Mouse (Mus musculus) myocyte (in vitro differentiated cells): Measurements from ENCODE around the gene Fam189a2. TPM values are rescaled to one million over a fixed set of nuclear protein-coding genes. Genes with fewer than 3 reads are reported as not detected.

Source experiments
- H3K27me3 ChIP-seq: one replicate; pipeline ENCODE4 v1.6.1; 2011; ENCODE audit not compliant: control insufficient read depth, insufficient read depth, insufficient read length
- H3K36me3 ChIP-seq: one replicate; pipeline ENCODE4 v1.6.1; 2011; ENCODE audit not compliant: control insufficient read depth, insufficient read depth
- H3K4me2 ChIP-seq: one replicate; pipeline ENCODE4 v1.6.1; 2011; ENCODE audit warnings: low read depth, control low read depth
- H3K4me3 ChIP-seq: one replicate; pipeline ENCODE4 v1.5.1; 2011; ENCODE audit warnings: mild to moderate bottlenecking, control low read depth, moderate library complexity
- H3K79me2 ChIP-seq: one replicate; pipeline ENCODE4 v1.6.1; 2011; ENCODE audit not compliant: control insufficient read depth, insufficient read depth
- H3ac ChIP-seq: one replicate; pipeline ENCODE4 v1.6.1; 2011; ENCODE audit not compliant: control insufficient read depth, insufficient read length
- CEBPB ChIP-seq: IDR thresholded peaks from 2 replicates; pipeline ENCODE4 v1.6.1; 2011; ENCODE audit warnings: mild to moderate bottlenecking, moderate library complexity; ENCODE audit not compliant: poor library complexity, insufficient read depth, severe bottlenecking
- E2F4 ChIP-seq: IDR thresholded peaks from one replicate; pipeline ENCODE4 v1.6.1; 2011; ENCODE audit warnings: mild to moderate bottlenecking, control low read depth, moderate library complexity; ENCODE audit not compliant: insufficient read depth
- MAX ChIP-seq: IDR thresholded peaks from one replicate; pipeline ENCODE4 v1.6.1; 2011; ENCODE audit warnings: low read depth, mild to moderate bottlenecking, control low read depth
- MYOD1 ChIP-seq, 3 experiments: IDR thresholded peaks; one replicate each; pipeline ENCODE4 v1.6.1; 2011; ENCODE audit warnings: control low read depth in 2 of 3, low read depth in 2 of 3, mild to moderate bottlenecking in 2 of 3, moderate library complexity in 1 of 3; ENCODE audit not compliant: insufficient read length in 2 of 3, control insufficient read depth in 1 of 3
- MYOG ChIP-seq, 3 experiments: IDR thresholded peaks; one replicate each; pipeline ENCODE4 v1.6.1; 2011; ENCODE audit warnings: control low read depth in 2 of 3, low read depth in 2 of 3, mild to moderate bottlenecking in 2 of 3; ENCODE audit not compliant: insufficient read length in 2 of 3, control insufficient read depth in 1 of 3, insufficient read depth in 1 of 3
- POLR2A ChIP-seq: IDR thresholded peaks from one replicate; pipeline ENCODE4 v1.6.1; 2011; ENCODE audit warnings: low read depth, mild to moderate bottlenecking, control low read depth, moderate library complexity; ENCODE audit not compliant: insufficient read length
- POLR2AphosphoS2 ChIP-seq: IDR thresholded peaks from one replicate; pipeline ENCODE4 v1.6.1; 2011; ENCODE audit warnings: low read depth, control low read depth; ENCODE audit not compliant: insufficient read length
- REST ChIP-seq: IDR thresholded peaks from one replicate; pipeline ENCODE4 v1.6.1; 2011; ENCODE audit warnings: mild to moderate bottlenecking, control low read depth, moderate library complexity; ENCODE audit not compliant: insufficient read depth, insufficient read length
- SRF ChIP-seq: IDR thresholded peaks from one replicate; pipeline ENCODE4 v1.6.1; 2011; ENCODE audit warnings: low read depth; ENCODE audit not compliant: control insufficient read depth, insufficient read length
- TCF12 ChIP-seq: IDR thresholded peaks from one replicate; pipeline ENCODE4 v1.6.1; 2011; ENCODE audit warnings: mild to moderate bottlenecking, control low read depth; ENCODE audit not compliant: poor library complexity, insufficient read depth, severe bottlenecking
- TCF3 ChIP-seq: IDR thresholded peaks from one replicate; pipeline ENCODE4 v1.6.1; 2011; ENCODE audit warnings: low read depth, control low read depth; ENCODE audit not compliant: insufficient read length
- USF1 ChIP-seq: IDR thresholded peaks from one replicate; pipeline ENCODE4 v1.6.1; 2011; ENCODE audit warnings: low read depth, mild to moderate bottlenecking, control low read depth, moderate library complexity
- polyA plus RNA-seq: library from polyadenylated mRNA; unstranded; fragments of >200 nt; fragmentation: generic; extraction: Trizol; gene quantifications from one replicate; pipeline ENCODE4 v1.2.1, GENCODE M21; 2012; ENCODE audit warnings: missing spikeins

Fam189a2 gene
- polyA plus RNA-seq, 1 experiment, result 1.9 TPM

GRCm38 (mm10) chr19:24017427-24017826, 13.4 kb downstream of the Fam189a2 start:
- no peaks in the 10 kb centered on the region for H3K79me2 ChIP-seq
- H3K4me3 ChIP-seq, result no peak overlapping the region
- H3K36me3 ChIP-seq, result no peaks in the 10 kb centered on the region
- H3K4me2 ChIP-seq, result peak overlapping the region; percentile 8
- H3K27me3 ChIP-seq, result no peaks in the 10 kb centered on the region
- no peak for TF ChIP-seq REST
- TF ChIP-seq SRF, result no peak
- TF ChIP-seq TCF3, result no peak
- no peak for TF ChIP-seq CEBPB
- no peak for TF ChIP-seq POLR2AphosphoS2
- TF ChIP-seq USF1, result no peak
- TF ChIP-seq MYOG (IDR thresholded peaks at IDR 0.05; ENCODE audit: control insufficient read depth in 1 of 3, insufficient read depth in 1 of 3, insufficient read length in 2 of 3, low read depth in 2 of 3), result no peak
- no peak for TF ChIP-seq E2F4
- TF ChIP-seq TCF12, result no peak
- TF ChIP-seq MAX, result no peak
- no peak for TF ChIP-seq MYOD1 (IDR thresholded peaks at IDR 0.05; ENCODE audit: control insufficient read depth in 1 of 3, insufficient read length in 2 of 3, low read depth in 2 of 3)
- TF ChIP-seq POLR2A, result no peak
- H3ac ChIP-seq, result no peak overlapping the region

- no peaks in the 10 kb centered on the region for H3K27me3 ChIP-seq
- no peaks in the 10 kb centered on the region for H3K36me3 ChIP-seq
- peak overlapping the region; percentile 8 for H3K4me2 ChIP-seq
- no peak overlapping the region for H3K4me3 ChIP-seq
- peak in 2 of 3 experiments; percentile 31 to 54 for TF ChIP-seq MYOD1 (IDR thresholded peaks at IDR 0.05; ENCODE audit: control insufficient read depth in 1 of 3, insufficient read length in 2 of 3, low read depth in 2 of 3)
- TF ChIP-seq MYOG (IDR thresholded peaks at IDR 0.05; ENCODE audit: control insufficient read depth in 1 of 3, insufficient read depth in 1 of 3, insufficient read length in 2 of 3, low read depth in 2 of 3), result peak in 2 of 3 experiments; percentile 27 to 48
- TF ChIP-seq USF1, result no peak
- H3K79me2 ChIP-seq, result no peaks in the 10 kb centered on the region
- H3ac ChIP-seq, result no peak overlapping the region
These were observed 14.0 kb downstream of the Fam189a2 start for GRCm38 (mm10) chr19:24016706-24017386.

- no peak overlapping the region for H3ac ChIP-seq
- H3K4me3 ChIP-seq, result no peak overlapping the region
- H3K36me3 ChIP-seq, result no peaks in the 10 kb centered on the region
These were observed 17.6 kb downstream of the Fam189a2 start for GRCm38 (mm10) chr19:24013241-24013640.

GRCm38 (mm10) chr19:24012479-24012878, 18.3 kb downstream of the Fam189a2 start:
- no peak overlapping the region for H3ac ChIP-seq
- no peaks in the 10 kb centered on the region for H3K79me2 ChIP-seq
- no peak overlapping the region for H3K4me2 ChIP-seq
- no peaks in the 10 kb centered on the region for H3K36me3 ChIP-seq
- H3K4me3 ChIP-seq, result no peak overlapping the region
- no peaks in the 10 kb centered on the region for H3K27me3 ChIP-seq
- no peak for TF ChIP-seq CEBPB
- no peak for TF ChIP-seq MAX
- TF ChIP-seq SRF, result no peak
- no peak for TF ChIP-seq MYOD1 (IDR thresholded peaks at IDR 0.05; ENCODE audit: control insufficient read depth in 1 of 3, insufficient read length in 2 of 3, low read depth in 2 of 3)
- TF ChIP-seq E2F4, result no peak

More at GRCm38 (mm10) chr19:24013241-24013640, 17.6 kb downstream of the Fam189a2 start:
- TF ChIP-seq POLR2AphosphoS2 (no peak), TCF3 (no peak), USF1 (no peak), POLR2A (no peak), CEBPB (no peak), REST (no peak), MYOD1 (IDR thresholded peaks at IDR 0.05; ENCODE audit: control insufficient read depth in 1 of 3, insufficient read length in 2 of 3, low read depth in 2 of 3) (no peak), MAX (no peak), MYOG (IDR thresholded peaks at IDR 0.05; ENCODE audit: control insufficient read depth in 1 of 3, insufficient read depth in 1 of 3, insufficient read length in 2 of 3, low read depth in 2 of 3) (no peak), TCF12 (no peak)
- Histone ChIP-seq H3K27me3 (no peaks in the 10 kb centered on the region), H3K79me2 (no peaks in the 10 kb centered on the region), H3K4me2 (no peak overlapping the region)

GRCm38 (mm10) chr19:24007638-24008360, 23.0 kb downstream of the Fam189a2 start:
- Histone ChIP-seq H3K4me2 (peak overlapping the region; percentile 48), H3K4me3 (no peak overlapping the region), H3K79me2 (no peaks in the 10 kb centered on the region), H3ac (no peak overlapping the region), H3K27me3 (no peaks in the 10 kb centered on the region), H3K36me3 (no peaks in the 10 kb centered on the region)
- no peak for TF ChIP-seq E2F4
- TF ChIP-seq POLR2A, result no peak
- no peak for TF ChIP-seq REST
- TF ChIP-seq MYOD1 (IDR thresholded peaks at IDR 0.05; ENCODE audit: control insufficient read depth in 1 of 3, insufficient read length in 2 of 3, low read depth in 2 of 3), result peak in 2 of 3 experiments; percentile 49 to 51
- TF ChIP-seq TCF12, result peak; percentile 46
- TF ChIP-seq TCF3, result no peak
- TF ChIP-seq MYOG (IDR thresholded peaks at IDR 0.05; ENCODE audit: control insufficient read depth in 1 of 3, insufficient read depth in 1 of 3, insufficient read length in 2 of 3, low read depth in 2 of 3), result peak in 2 of 3 experiments; percentile 31 to 73
- no peak for TF ChIP-seq USF1
- TF ChIP-seq SRF, result peak; percentile 68
- no peak for TF ChIP-seq POLR2AphosphoS2
- no peak for TF ChIP-seq CEBPB
- no peak for TF ChIP-seq MAX
